Mouse (Mus musculus) hindbrain, embryonic 11.5 days (tissue): ENCODE measurements around the gene Naif1. TPM values are rescaled to one million over a fixed set of nuclear protein-coding genes. Genes with fewer than 3 reads are reported as not detected.

ENCODE experiments used
- ATAC-seq: fragments of 200-750 bp; cut with Nextera tagmentation; 2 replicates; pipeline ENCODE4 v1.8.0; 2017; ENCODE audit warnings: mild to moderate bottlenecking, moderate TSS enrichment, moderate library complexity; ENCODE audit not compliant: low FRiP score
- DNase-seq: peaks from one replicate; pipeline ENCODE4 v3.0.0-alpha.2; 2015; ENCODE audit warnings: low spot score
- H3K27ac ChIP-seq: fragments of 300-500 bp; sonication (generic); 2 replicates; pipeline ENCODE4 v1.5.1; 2014; ENCODE audit warnings: mild to moderate bottlenecking, low read depth, low read length
- H3K27me3 ChIP-seq: fragments of 300-500 bp; sonication (generic); 2 replicates; pipeline ENCODE4 v1.6.1; 2014; ENCODE audit warnings: mild to moderate bottlenecking, low read length, moderate library complexity, mixed read lengths; ENCODE audit not compliant: control insufficient read depth, insufficient read depth
- H3K36me3 ChIP-seq: fragments of 300-500 bp; sonication (generic); 2 replicates; pipeline ENCODE4 v1.6.1; 2014; ENCODE audit warnings: mild to moderate bottlenecking, low read length, moderate library complexity, mixed read lengths; ENCODE audit not compliant: control insufficient read depth, insufficient read depth
- H3K4me1 ChIP-seq: fragments of 300-500 bp; sonication (generic); replicated peaks from 2 replicates; pipeline ENCODE4 v1.6.1; 2014; ENCODE audit warnings: low read length, mixed read lengths; ENCODE audit not compliant: control insufficient read depth, insufficient read depth
- H3K4me2 ChIP-seq: fragments of 300-500 bp; sonication (generic); replicated peaks from 2 replicates; pipeline ENCODE4 v1.6.1; 2014; ENCODE audit warnings: mild to moderate bottlenecking, low read depth, low read length
- H3K4me3 ChIP-seq: fragments of 300-500 bp; sonication (generic); 2 replicates; pipeline ENCODE4 v1.5.1; 2014; ENCODE audit warnings: low read depth, low read length
- H3K9ac ChIP-seq: fragments of 300-500 bp; sonication (generic); 2 replicates; pipeline ENCODE4 v1.6.1; 2014; ENCODE audit warnings: low read depth, low read length
- H3K9me3 ChIP-seq: fragments of 300-500 bp; sonication (generic); 2 replicates; pipeline ENCODE4 v1.6.1; 2016; ENCODE audit warnings: low read length; ENCODE audit not compliant: control insufficient read depth
- WGBS: fragments of 180-500 bp; shearing (Covaris S2); extraction: QIAGEN DNeasy Blood & Tissue Kit; methylation state at CpG from one replicate; pipeline ENCODE4 v1.1.7; 2014; 5-methylcytosine and 5-hydroxymethylcytosine counted together
- polyA plus RNA-seq: library from polyadenylated mRNA; unstranded; fragments of >200 nt; fragmentation: Nextera tagmentation; extraction: Ambion mirVana; gene quantifications from 2 replicates; pipeline ENCODE4 v1.2.1, GENCODE M21; 2014

The Naif1 gene
- polyA plus RNA-seq, 1 experiment from 2014 or later = 6.0 TPM

DNA sequence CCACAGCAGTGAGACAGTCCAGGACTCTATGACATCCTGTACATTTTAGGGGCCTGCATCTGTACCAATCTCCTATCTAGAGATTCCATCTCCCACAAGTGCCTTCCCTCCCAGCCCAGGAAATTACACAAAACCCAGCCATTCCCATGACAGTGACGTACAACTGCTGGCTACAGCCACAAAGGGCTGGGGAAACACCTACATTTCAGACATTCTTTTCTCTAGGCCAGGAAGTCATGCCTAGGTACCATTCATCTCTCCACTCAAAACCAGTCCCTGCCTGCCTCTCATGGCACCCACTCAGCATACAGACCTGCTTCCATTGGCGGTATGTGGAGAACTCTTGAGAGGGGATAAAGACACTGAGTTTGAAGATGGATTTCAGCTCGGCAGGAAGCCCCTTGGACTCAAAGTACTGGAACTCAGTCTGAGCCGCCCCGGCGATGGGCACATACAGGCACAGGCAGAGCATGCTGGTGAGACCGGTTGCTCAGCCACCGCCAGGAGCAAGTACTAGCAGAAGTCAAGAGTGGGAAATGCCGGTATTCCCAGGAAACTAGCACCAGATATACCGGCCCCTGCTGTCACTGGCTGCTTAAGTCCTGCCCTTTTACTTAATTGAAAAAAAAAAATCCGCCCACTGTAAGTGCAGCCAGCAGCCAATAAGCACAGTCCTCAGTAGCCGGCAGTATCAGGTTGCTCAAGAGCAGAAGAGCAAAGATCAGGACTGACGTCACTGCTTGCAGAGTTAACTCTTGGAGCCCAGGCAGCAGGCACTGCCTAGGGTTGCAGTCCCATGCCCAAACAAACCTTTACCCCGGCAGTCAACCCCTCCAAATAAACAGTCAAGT is 26.6 kb upstream of the Naif1 start:
- DNase-seq (peak; percentile 77), ATAC-seq (peak; percentile 84)
- Histone ChIP-seq H3K4me1 (peaks cover 7% of the 10 kb centered on the region), H3K4me3 (peak overlapping the region; percentile 32), H3K27ac (peak overlapping the region; percentile 67), H3K27me3 (no peaks in the 10 kb centered on the region), H3K36me3 (peaks cover 4% of the 10 kb centered on the region; the same call in 1 of the 2 replicates), H3K9me3 (no peaks in the 10 kb centered on the region), H3K4me2 (peak overlapping the region; percentile 69), H3K9ac (peak overlapping the region; percentile 38)
- 3% methylated on average over 14 of the region's 14 CpGs for WGBS

DNA sequence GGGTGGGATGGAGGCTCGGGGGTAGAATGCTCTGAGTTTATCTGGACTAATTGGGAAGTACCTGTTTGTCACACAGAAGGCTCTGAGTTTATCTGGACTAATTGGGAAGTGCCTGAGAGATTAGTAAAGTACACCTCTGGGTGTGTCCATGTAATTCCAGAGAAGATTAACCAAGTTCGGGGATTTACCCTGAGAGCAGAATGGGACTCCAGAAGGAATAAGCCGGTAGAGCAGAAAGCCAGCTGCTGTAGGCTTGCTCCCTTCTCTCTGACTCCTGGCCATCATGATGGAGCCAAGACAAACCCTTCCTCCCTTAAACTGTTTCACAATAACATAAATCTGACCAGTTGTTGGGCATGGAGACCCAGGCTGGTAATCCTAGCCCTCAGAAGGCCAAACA is 25.5 kb upstream of the Naif1 start:
- ATAC-seq = no peak
- H3K9me3 ChIP-seq = no peaks in the 10 kb centered on the region
- peaks cover 7% of the 10 kb centered on the region for H3K4me1 ChIP-seq

GRCm38 (mm10) chr2:32425568-32425967 is 24.7 kb upstream of the Naif1 start:
- Histone ChIP-seq H3K9ac (no peak overlapping the region), H3K27me3 (no peaks in the 10 kb centered on the region), H3K27ac (no peak overlapping the region), H3K4me1 (peaks cover 10% of the 10 kb centered on the region), H3K36me3 (no peaks in the 10 kb centered on the region), H3K4me3 (no peak overlapping the region), H3K4me2 (no peak overlapping the region), H3K9me3 (no peaks in the 10 kb centered on the region)
- 87% methylated on average over 5 of the region's 5 CpGs for WGBS
- DNase-seq (no peak), ATAC-seq (no peak)

More for the DNA sequence above, 25.5 kb upstream of the Naif1 start:
- WGBS = 70% methylated on average over 3 of the region's 3 CpGs
- no peak overlapping the region for H3K4me3 ChIP-seq
- peak overlapping the region; percentile 67 for H3K27ac ChIP-seq
- H3K4me2 ChIP-seq = no peak overlapping the region
- H3K9ac ChIP-seq = no peak overlapping the region
- H3K27me3 ChIP-seq = no peaks in the 10 kb centered on the region
- no peaks in the 10 kb centered on the region; the same call in 1 of the 2 replicates for H3K36me3 ChIP-seq
- no peak for DNase-seq

DNA sequence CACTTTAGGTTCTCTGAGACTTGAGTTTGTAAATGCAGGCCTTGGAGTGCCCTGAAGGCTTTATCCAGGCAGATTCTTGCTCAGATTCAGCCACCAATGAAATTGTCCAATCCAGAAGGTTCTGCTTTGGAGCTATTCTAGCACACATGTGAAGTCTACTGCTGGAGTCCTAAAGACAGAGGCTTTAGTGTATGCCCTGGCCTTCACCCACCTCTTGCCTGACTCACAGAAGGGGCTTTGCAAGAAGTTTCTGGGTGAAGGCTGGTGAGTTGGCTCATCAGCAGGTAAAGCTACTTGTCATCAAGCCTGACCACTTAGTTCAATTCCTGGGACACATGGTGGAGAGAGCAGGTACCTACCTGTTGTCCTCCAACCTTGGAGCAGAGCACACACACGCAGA is 24.1 kb upstream of the Naif1 start:
- Histone ChIP-seq H3K9me3 (no peaks in the 10 kb centered on the region), H3K27ac (no peak overlapping the region), H3K4me3 (no peak overlapping the region), H3K4me1 (peaks cover 10% of the 10 kb centered on the region), H3K36me3 (no peaks in the 10 kb centered on the region), H3K9ac (no peak overlapping the region), H3K27me3 (no peaks in the 10 kb centered on the region), H3K4me2 (no peak overlapping the region)
- 96% methylated on average over 1 of the region's 1 CpGs for WGBS
- ATAC-seq = no peak
- DNase-seq = no peak

DNA sequence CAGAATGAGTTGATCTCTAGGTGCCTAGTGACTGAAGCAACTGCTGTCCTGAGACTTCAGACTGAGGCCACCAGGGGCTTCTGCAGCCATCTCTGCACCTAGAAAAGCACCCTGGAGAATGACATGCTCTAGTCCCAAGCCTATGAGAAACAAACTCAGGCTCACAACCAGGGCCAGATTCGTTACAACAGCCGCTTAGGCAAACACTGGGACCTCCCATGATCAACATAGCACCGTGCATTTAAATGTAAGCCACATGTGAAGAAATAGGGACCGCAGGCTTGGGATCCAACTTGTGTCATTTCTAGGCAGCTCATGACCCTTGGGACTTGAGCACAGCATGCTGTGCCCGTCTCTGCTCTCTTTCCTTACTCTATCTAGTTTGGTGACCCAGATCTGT is 22.5 kb upstream of the Naif1 start:
- Histone ChIP-seq H3K27me3 (no peaks in the 10 kb centered on the region), H3K9ac (no peak overlapping the region), H3K27ac (no peak overlapping the region), H3K4me3 (no peak overlapping the region), H3K9me3 (no peaks in the 10 kb centered on the region), H3K36me3 (no peaks in the 10 kb centered on the region), H3K4me1 (peaks cover 10% of the 10 kb centered on the region), H3K4me2 (no peak overlapping the region)
- WGBS = 83% methylated on average over 5 of the region's 5 CpGs
- ATAC-seq (no peak), DNase-seq (no peak)

DNA sequence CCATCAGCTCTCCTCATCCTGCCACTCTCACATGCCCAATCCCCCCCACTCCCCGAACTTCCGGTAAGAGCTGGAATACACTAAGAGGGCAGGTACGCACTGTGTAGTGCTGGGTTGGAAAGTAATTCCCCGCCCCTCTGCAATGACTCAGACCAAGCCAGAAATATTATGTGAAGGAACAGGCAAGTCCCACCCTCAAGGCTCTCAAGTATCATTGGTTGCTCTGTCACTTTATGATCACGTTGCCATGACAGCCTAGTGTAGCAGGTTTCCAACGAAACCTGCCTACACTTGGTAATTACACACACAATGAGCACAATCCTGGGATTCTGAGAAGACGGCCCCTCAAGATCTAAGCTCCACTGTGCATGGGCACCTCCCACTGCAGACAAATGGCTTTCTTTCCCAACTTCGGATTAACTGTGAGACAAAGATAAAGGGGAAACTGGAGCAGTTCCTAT is 22.0 kb upstream of the Naif1 start:
- no peak for ATAC-seq
- Histone ChIP-seq H3K27me3 (no peaks in the 10 kb centered on the region), H3K4me2 (no peak overlapping the region), H3K9me3 (no peaks in the 10 kb centered on the region), H3K27ac (no peak overlapping the region), H3K36me3 (no peaks in the 10 kb centered on the region), H3K4me1 (peaks cover 10% of the 10 kb centered on the region), H3K4me3 (no peak overlapping the region), H3K9ac (no peak overlapping the region)
- WGBS = 74% methylated on average over 8 of the region's 8 CpGs
- no peak for DNase-seq

GRCm38 (mm10) chr2:32429215-32429891 is 20.9 kb upstream of the Naif1 start:
- Histone ChIP-seq H3K9ac (no peak overlapping the region), H3K4me1 (peaks cover 4% of the 10 kb centered on the region; the same call in 1 of the 2 replicates), H3K36me3 (no peaks in the 10 kb centered on the region), H3K27me3 (no peaks in the 10 kb centered on the region), H3K4me2 (no peak overlapping the region), H3K4me3 (no peak overlapping the region), H3K9me3 (no peaks in the 10 kb centered on the region), H3K27ac (no peak overlapping the region)
- no peak for ATAC-seq
- 83% methylated on average over 4 of the region's 4 CpGs for WGBS
- no peak for DNase-seq

- Histone ChIP-seq H3K9ac (peak overlapping the region; percentile 73), H3K4me2 (peak overlapping the region; percentile 77), H3K9me3 (no peaks in the 10 kb centered on the region), H3K4me1 (peaks cover 4% of the 10 kb centered on the region; the same call in 1 of the 2 replicates), H3K27me3 (no peaks in the 10 kb centered on the region), H3K36me3 (no peaks in the 10 kb centered on the region), H3K4me3 (peak overlapping the region; percentile 46), H3K27ac (peak overlapping the region; percentile 72)
- ATAC-seq = peak; percentile 95
- peak; percentile 90 for DNase-seq
- WGBS = 11% methylated on average over 18 of the region's 18 CpGs
Observed at GRCm38 (mm10) chr2:32430701-32431676, 19.3 kb upstream of the Naif1 start.
